Mouse (Mus musculus) olfactory bulb, adult 2 months (tissue): ENCODE measurements around the gene G0s2. TPM values are rescaled to one million over a fixed set of nuclear protein-coding genes. Genes with fewer than 3 reads are reported as not detected.
A peak's percentile ranks its signal among the peaks of the same experiment; 100 is the strongest.
"Not testable (repeated sequence)": the region's sequence is repeated elsewhere in the genome, so short reads cannot be mapped to it uniquely, and the experiment has no call there.

Experiments
- H3K27ac ChIP-seq: fragments of 200-500 bp; 2 replicates; pipeline ENCODE4 v1.5.1; 2012; ENCODE audit warnings: low read depth, low read length; ENCODE audit not compliant: insufficient read depth
- H3K4me1 ChIP-seq: fragments of 200-500 bp; 2 replicates; pipeline ENCODE4 v1.6.1; 2012; ENCODE audit warnings: low read length; ENCODE audit not compliant: control insufficient read depth, insufficient read depth
- H3K4me3 ChIP-seq: fragments of 200-500 bp; 2 replicates; pipeline ENCODE4 v1.5.1; 2012; ENCODE audit warnings: mild to moderate bottlenecking, low read depth, low read length, moderate library complexity; ENCODE audit not compliant: insufficient read depth
- CTCF ChIP-seq: fragments of 200-500 bp; IDR thresholded peaks from 2 replicates; pipeline ENCODE4 v1.5.1; 2012; ENCODE audit warnings: low read depth, mild to moderate bottlenecking, low read length, moderate library complexity; ENCODE audit not compliant: insufficient read depth
- POLR2A ChIP-seq: fragments of 200-500 bp; IDR thresholded peaks from 2 replicates; pipeline ENCODE4 v1.6.1; 2012; ENCODE audit warnings: mild to moderate bottlenecking, low read depth, low read length, moderate library complexity; ENCODE audit not compliant: insufficient read depth
- WGBS: fragments of 180-500 bp; shearing (Covaris S2); methylation state at CpG from one replicate; pipeline ENCODE4 v1.1.7; 2018; 5-methylcytosine and 5-hydroxymethylcytosine counted together
- polyA plus RNA-seq: library from polyadenylated mRNA; stranded (reverse); fragments of >200 nt; gene quantifications from 2 replicates; pipeline ENCODE4 v1.2.4, GENCODE M21; 2012; ENCODE audit warnings: low replicate concordance; ENCODE audit not compliant: missing spikeins, insufficient read depth, insufficient read length

The G0s2 gene
- polyA plus RNA-seq, 1 experiment = not detected

GRCm38 (mm10) chr1:193256621-193257098 is 16.4 kb downstream of the G0s2 start:
- H3K27ac ChIP-seq = peak overlapping the region; percentile 23; the same call in 1 of the 2 replicates
- no peaks in the 10 kb centered on the region for H3K4me1 ChIP-seq
- WGBS = 36% methylated on average over 5 of the region's 5 CpGs
- TF ChIP-seq POLR2A (no peak), CTCF (no peak)
- no peak overlapping the region for H3K4me3 ChIP-seq

DNA sequence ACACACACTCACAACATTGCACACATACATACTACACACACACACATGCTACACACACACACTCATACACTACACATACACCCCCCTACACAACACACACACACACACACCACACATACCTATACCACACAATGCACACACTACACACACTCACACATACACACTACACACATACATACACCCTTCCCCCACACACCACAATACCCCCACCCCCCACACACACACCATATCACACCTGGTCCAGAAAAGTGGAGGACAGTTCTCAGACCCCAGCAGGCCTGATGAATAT is 16.8 kb downstream of the G0s2 start:
- no peak for TF ChIP-seq POLR2A
- no peak for TF ChIP-seq CTCF
- H3K4me3 ChIP-seq = no peak overlapping the region
- H3K4me1 ChIP-seq = no peaks in the 10 kb centered on the region
- peak overlapping the region; percentile 23; the same call in 1 of the 2 replicates for H3K27ac ChIP-seq

GRCm38 (mm10) chr1:193255488-193256288 is 17.3 kb downstream of the G0s2 start:
- TF ChIP-seq CTCF = no peak
- no peak for TF ChIP-seq POLR2A
- Histone ChIP-seq H3K4me1 (no peaks in the 10 kb centered on the region), H3K27ac (no peak overlapping the region), H3K4me3 (no peak overlapping the region)
- 22% methylated on average over 3 of the region's 3 CpGs for WGBS

DNA sequence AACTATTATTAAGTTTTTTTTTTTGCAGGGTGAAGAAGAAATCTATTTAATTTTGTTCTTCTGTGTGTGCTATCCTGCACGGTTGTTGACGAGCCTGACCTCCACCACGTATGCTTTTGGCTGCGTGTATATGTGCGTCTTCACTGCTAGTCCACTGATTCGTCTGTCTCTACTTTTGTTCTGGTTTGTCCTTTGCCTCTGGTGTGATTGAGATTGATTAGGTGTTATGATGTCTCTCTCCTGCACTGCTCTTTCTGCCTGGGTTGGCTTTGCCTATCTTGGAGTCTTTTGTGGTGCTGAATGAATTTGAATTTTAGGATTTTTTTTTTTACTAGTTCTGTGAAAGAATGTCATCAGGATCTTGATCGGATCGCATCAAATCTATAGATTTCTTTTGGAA is 18.0 kb downstream of the G0s2 start:
- no peak overlapping the region for H3K27ac ChIP-seq
- no peaks in the 10 kb centered on the region for H3K4me1 ChIP-seq
- TF ChIP-seq CTCF (no peak), POLR2A (no peak)
- WGBS = 77% methylated on average over 8 of the region's 8 CpGs
- H3K4me3 ChIP-seq = no peak overlapping the region

- not testable (repeated sequence) for H3K27ac ChIP-seq, H3K4me3 ChIP-seq, H3K4me1 ChIP-seq
- 70% methylated on average over 3 of the region's 3 CpGs for WGBS
These were observed 19.1 kb downstream of the G0s2 start for GRCm38 (mm10) chr1:193253895-193254294.

DNA sequence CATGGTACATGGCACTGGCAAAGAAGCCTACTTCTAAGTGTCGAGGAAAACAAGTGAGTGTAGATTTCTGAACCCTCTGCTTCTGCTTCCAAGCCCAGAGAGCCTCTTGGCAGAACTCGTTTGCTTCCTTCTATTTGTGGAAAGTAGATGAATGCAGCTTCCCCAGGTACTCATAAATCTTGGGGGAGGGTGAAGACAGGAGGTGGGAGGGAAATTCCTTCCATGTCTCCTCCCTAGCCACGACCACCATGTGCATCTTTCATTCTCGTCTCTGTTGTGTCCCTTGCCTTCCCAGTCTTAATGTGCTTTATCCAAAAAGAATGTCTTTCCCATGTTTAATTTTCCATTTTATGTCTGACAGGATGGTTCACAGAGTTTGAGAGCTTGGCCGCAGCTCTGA is 20.4 kb downstream of the G0s2 start:
- no peak overlapping the region for H3K4me3 ChIP-seq
- TF ChIP-seq POLR2A (no peak), CTCF (no peak)
- no peaks in the 10 kb centered on the region for H3K4me1 ChIP-seq
- no peak overlapping the region for H3K27ac ChIP-seq
- WGBS = 57% methylated on average over 5 of the region's 5 CpGs

DNA sequence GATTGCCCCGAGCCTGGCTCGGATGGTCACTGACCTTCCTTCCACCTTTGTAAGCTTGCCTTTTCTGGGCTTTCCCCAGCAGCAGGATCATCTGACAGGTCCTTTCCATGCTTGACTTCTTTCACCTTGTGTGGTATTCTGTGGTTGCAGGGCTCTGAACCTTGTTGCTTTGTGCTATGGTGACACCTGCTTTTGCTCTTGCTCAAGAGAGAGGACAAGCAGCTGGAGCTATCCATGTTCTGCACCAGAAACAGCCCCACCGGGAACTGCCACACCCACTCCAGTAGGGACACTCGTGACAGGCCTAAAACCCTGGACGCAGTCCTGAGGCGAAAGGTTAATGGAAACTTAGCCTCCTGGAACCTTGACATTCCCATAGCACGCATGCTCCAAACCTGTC is 21.6 kb downstream of the G0s2 start:
- H3K4me3 ChIP-seq = no peak overlapping the region
- H3K27ac ChIP-seq = no peak overlapping the region
- TF ChIP-seq POLR2A (no peak), CTCF (no peak)
- no peaks in the 10 kb centered on the region for H3K4me1 ChIP-seq
- 89% methylated on average over 7 of the region's 7 CpGs for WGBS

DNA sequence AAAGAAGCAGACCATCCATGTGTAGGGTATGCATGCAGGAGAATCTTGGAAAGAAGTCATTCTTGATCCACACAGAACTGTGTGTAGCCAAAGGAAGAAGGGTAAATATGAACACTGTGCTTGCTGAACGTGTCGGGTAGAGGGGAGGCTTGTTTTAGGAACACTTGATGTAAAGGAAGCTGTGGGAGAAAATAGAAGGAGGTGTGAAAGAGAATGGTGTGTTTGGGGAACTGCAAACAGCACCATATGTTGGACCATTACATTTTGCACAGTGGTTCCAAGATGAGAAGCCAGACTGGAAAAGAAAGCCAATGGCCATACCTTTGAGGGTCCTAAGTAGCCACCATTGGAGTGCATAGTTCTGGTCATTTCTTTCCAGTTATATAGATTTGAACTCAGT is 23.0 kb downstream of the G0s2 start:
- TF ChIP-seq CTCF (no peak), POLR2A (no peak)
- WGBS = 86% methylated on average over 2 of the region's 2 CpGs
- no peak overlapping the region for H3K27ac ChIP-seq
- H3K4me3 ChIP-seq = no peak overlapping the region
- H3K4me1 ChIP-seq = no peaks in the 10 kb centered on the region

- no peak for TF ChIP-seq CTCF
- TF ChIP-seq POLR2A = no peak
- no peak overlapping the region for H3K4me3 ChIP-seq
- H3K27ac ChIP-seq = peak overlapping the region; percentile 58; the same call in 1 of the 2 replicates
- WGBS = 51% methylated on average over 6 of the region's 6 CpGs
- H3K4me1 ChIP-seq = peaks cover 12% of the 10 kb centered on the region
These were observed 28.8 kb downstream of the G0s2 start for GRCm38 (mm10) chr1:193244235-193244634.
